Mouse (Mus musculus): ENCODE measurements at regions not wholly inside any gene's neighbourhood (a gene's known extent, or its start where the extent isn't known, plus 50 kb on each side); places are given as distances from the start of the nearest gene placed in this dataset.

DNA sequence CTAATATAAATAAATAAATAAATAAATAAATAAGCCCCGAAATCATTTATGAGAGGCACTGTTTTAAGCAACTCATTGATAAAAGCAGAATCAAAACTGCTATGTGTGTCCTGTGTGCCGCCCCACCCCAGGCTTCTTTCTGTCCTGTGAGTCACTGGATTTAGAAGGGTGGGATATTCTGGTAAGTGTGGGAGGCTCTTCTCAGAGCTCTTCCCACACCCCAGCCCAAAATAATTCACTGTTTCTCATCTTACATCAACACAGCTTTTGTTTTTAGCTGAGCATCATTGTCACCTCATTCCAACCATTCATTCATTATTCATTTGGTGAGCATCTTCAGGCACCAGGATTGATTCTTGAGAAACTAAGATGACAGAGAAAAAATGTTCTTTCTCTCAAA, 118.4 kb downstream of the Barx2 start:
- no peak for DNase-seq (ENCODE audit: low spot score)

DNA sequence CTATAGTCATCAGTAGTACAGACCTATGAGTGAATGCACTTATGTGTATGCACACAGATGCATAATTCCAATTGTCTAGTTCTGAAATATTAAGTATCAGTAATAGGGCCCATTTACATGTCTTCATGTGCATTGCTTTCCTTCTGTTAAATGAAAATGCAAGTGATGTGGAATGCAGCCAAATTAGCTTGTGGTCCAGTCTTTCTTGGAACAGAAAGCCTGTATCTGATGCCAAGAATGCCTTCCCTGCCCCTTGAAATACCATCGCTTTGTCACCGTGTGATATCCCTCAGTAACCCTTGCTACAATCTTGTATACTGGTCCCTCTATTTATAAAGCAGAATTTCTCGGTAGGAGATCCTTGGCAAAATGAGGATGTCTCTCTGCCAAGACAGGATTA, 137.3 kb downstream of the Barx2 start:
- no peak for DNase-seq (ENCODE audit: low spot score)

DNA sequence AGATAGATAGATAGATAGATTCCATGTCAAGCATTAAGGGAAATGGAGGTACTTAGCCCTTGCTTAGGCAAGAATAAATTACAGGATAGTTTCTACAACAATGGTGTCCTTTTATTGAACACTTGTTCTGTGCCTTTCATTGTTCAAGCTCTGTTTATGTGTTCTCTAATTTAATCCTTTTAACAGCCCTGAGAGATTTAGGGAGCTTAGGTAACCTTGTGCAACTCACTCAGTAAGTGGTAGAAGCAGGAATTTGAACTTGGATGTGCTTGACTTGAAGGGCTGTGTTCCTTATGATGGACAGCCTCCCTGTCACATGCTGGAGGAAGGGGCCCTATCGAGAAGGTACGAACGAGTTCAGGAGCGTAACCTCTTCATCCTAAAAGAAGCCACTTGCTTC, 147.9 kb downstream of the Barx2 start:
- no peak for DNase-seq (ENCODE audit: low spot score)

DNA sequence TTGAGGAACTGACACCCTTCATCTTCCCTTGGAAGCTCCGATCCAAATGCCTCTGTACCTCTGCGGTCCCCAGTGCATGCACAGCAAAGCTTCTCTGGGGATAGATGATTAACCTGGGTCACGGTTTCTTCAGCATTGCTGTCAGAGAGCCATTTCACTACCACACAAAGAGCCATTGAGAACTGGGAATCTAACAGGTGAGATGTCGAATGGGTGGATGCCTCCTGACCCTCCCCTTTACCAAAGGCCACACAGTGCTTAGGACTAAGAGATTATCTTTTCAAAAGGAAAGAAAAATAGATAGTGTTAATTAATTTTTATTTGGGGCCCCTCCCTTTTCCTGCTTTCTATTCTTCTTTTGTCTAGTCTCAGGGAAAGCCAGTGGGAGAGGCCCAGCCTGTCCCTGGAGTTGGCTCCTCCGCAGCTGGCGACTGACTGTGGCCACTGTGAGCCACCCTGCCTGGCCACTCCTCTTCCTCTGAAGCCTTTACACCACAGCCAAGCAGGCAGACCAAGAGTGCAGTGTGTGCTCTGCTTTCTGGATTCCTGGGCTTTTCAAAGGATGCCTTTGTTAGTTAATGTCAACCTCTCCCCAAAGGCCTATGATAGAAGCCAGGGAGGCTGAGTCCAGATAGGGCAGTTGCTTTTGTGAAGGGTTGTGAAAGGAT, 155.2 kb downstream of the Barx2 start:
- DNase-seq (ENCODE audit: low spot score): no peak

DNA sequence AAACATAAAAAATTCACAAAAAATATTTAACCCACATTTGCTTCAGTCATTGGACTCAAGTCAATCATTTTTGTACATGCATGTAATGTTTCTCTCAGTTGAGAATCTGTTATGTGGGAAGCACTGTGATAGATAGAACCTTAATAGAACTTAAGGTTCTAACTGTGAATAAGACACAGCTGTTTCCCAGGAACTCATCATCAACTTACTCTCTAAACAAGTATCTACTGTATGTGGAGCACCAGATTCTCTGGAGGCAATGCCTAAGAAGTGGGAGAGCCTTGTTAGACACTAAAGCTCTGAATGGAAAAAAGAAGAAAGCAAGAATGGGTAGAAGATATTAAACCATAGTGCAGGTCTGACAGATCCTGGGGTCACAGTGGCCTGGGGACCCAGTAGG, 182.8 kb downstream of the Barx2 start:
- DNase-seq (ENCODE audit: low spot score): no peak

DNA sequence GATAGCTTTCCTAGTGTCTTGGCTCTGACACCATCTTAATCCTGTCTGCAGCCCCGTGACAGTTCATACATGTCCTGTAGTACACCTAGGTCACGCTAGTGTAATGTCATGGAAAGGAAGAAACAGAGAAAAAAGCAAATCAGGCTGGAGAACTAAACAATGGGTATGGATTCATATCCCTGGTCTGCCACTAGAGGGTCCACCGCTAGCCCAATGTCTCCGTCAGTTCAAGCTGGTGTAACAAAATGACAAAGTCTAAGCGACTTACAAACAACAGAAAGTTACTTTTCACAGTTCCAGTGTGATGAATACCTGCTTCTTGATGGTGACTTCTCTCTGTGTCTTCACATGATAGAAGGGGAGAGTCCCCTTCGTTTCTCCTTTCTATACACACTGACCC, 194.0 kb downstream of the Barx2 start:
- DNase-seq (ENCODE audit: low spot score): no peak

DNA sequence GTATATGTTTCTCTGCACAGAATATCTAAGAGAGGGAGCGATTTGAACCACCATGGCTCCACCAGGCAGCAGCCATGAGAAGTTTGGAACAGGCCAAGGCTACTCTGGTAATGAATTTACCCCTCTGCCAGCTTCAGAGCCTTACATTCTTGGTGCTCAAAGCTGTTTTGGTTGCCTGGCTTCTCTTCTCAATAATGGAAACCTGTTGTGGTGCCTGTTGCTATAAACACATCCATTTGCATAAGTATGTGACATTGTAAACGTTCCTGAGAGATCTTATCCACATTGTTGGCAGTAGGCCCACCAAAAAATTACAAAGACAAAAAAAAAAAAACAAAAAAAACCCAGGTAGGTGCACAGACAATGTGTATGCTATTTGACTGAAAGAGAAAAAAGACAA, 203.2 kb downstream of the Barx2 start:
- no peak for DNase-seq (ENCODE audit: low spot score)

DNA sequence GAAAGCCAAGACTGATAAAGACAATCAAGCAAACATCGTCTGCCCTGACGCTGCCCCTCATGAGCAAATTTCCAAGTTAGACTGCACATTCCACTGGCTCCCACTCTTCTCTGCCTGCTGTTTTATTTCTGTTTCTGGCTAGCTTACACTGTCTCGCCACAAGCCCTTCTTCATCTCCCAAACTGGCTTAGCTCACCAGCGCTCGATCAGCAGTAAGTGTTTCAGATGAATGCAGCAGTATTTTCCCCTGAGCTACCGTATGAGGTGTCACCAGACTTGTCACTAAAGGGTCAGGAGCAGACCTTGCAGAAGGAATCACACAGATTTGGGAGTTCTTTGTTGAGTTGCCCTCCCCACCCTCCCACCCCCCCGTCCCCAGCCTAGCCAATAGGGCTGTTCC, 206.6 kb downstream of the Barx2 start:
- DNase-seq (ENCODE audit: low spot score): no peak

DNA sequence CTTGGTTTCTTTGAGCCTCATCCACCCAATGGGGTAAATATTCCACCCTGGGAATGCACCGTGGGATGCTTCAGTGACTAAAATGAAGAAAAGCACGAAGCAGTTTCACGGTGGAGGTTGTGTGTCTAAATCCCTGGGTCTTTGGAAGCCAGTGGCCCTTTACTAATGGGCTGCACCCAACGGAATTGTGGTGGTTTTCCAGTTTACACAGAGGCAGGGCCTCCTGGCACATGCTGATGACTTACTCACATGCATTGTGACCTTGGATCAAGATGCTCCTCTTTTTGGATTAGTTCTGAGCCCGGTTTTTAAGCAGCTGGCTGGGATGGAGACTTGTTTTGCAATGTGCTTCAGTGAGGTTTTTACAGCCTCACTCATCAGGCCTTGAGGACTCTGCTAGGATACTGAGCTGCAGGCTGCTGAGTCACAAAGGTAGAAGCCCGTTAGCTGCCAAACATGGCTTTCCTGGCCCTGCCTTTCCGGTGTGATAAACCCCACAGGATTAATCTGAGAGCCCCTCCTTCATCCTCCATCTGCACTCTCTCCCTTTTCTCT, 222.3 kb downstream of the Barx2 start:
- DNase-seq (ENCODE audit: low spot score): no peak

DNA sequence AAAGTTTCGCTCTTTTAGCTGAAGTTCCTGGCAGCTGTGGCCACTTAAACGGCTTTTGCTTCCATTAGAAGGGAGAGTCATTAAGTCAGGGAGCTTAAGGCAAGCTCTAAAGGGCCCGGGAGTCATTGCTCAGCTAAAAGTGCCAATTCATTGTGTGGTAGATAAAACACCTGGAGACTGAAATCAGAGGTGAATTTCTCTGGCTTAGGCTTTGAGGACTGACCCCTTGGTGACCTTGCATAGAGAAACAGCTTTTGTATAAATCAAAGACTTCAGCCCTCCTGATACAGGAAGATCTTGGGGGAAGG, 224.1 kb upstream of the Tmem45b start:
- no peak for DNase-seq (ENCODE audit: low spot score)

DNA sequence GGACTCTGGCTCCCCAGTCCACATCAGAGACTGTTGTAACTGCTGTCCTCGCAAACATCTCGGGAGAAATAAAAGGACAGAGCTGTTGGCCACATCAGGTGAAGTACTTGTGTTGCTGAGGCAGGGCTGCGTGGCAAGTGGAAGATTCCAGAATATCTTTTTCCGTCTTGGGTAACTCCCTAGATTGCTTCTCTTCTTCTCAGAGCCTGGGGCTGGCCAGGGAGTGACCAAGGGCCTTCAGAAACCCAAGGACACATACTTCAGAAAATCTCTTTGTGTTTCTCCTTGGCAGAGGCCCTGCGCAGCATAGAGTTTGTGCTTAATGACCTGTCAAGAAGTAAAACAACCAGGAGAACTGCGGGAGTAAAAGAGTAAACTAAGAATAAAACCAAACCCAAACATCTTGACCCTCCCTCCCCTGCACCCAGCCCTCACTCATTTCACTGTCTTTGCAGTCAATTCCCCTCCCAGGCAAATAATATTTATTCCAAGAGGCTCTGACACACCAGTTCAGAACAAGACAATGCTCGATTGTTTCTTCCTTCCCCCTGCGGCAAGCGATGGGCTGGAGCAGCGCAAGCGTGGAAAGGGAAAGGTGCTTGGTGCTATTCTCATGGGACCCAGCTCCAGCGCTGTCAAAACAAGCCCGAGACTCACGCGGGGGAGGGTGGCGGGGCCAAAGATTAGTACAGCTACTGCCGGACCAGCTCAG, 223.6 kb upstream of the Tmem45b start:
- DNase-seq (ENCODE audit: low spot score): peak; percentile 49

DNA sequence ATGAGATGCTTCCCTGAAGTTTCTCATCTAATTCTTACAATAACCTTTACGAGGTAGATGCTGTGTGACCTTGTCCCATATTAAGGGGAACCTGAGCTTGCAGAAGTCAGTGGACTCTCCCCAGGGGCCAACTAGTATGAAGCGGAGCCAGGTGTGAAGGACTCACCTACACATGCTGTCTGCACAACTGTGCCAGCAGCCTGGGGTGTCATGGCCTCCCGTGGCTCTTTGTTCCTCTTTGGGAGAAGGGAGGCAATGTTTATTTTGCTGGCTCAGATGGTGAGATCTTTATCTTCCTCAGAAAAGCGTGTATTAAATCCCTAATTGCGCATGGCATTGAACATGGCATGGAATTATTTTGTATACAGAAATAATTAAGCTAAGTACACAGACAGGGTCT, 222.2 kb upstream of the Tmem45b start:
- no peak for DNase-seq (ENCODE audit: low spot score)

DNA sequence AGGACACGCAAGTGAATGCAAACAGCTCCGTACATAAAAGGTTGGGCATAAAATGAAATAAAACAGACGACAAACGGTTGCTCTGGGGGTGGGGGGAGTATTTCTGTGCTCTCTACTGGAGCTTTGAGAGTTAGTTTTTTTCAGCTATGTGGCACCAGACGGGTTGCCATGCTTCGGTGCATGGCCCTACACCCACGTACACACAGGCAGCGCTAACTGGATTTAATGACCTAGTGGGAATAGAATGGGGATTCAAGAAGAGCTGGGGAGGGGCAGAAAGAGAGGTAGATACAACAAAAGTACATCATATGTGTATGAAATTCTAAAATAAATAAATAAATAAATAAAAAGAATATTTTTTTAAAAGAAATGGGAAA, 220.5 kb upstream of the Tmem45b start:
- no peak for DNase-seq (ENCODE audit: low spot score)

DNA sequence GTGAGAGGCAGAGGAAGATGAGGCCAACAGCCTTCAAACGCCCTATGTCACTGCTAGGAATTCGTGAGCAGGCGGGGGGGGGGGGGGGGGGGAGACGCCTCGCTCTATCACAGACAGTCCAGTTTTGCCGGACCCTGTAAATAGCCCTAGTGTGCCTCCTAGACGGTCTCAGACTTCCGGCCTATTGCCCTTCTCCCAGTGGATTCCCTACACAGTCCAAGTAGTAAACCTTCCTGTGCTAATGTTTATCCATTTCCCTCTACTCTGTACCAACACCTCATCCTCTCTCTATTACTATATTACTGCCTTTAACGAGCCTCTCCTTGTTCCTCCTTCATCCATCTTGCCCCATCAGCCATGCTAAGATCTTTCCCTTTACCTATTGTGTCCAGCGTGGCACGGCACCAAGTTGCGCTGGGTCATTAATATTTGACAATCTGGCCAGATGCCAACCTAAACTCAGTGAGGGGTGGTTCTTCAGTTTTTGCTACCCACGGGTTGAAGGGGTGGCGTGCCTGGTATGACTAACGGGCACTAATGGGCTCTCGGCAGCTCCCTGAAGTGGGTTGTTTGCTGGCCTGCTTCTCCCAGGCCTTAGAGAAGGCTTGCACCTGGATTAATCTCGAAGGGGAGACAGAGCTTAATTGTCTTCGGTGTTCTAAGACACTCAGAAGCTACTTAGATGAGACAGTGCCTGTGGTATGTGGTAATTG, 220.0 kb upstream of the Tmem45b start:
- peak; percentile 36 for DNase-seq (ENCODE audit: low spot score)

DNA sequence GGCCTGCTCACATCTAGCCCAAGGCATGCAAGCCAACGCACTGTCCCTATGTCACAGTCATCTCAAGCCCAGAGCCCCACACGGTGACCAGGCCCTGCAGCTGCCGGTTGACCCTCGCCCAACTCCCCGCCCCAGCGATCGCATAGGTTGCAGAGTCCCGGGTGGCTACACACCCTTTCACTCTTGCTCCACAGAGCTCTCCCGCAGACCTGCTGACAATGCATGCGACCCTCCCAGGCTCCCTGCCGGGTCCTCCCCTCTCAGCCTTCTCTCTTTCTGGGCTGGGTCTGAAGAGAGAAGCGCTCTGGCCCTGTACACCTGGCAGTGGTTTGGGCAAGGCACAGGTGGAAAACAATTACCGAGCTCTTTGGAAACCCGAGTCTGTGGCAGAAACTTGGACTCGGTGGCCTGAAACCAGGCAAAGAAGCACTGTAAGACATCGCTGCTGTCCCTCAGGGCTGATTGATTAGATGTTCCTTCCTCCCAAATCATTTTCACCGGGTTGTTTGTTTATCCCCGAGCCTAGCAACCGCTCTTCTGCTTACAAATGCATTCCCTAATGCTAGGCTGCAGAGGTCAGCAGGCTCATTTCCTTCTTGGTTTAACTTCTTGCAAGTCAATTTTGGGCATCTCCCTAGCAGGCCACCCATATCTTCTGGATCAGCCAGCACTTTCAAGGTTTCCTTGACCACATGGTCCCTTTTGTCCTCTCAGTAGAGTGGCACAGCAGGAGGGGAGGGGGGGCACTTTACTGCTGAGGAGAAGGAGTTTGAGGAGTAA, 219.2 kb upstream of the Tmem45b start:
- DNase-seq (ENCODE audit: low spot score): peak; percentile 22

DNA sequence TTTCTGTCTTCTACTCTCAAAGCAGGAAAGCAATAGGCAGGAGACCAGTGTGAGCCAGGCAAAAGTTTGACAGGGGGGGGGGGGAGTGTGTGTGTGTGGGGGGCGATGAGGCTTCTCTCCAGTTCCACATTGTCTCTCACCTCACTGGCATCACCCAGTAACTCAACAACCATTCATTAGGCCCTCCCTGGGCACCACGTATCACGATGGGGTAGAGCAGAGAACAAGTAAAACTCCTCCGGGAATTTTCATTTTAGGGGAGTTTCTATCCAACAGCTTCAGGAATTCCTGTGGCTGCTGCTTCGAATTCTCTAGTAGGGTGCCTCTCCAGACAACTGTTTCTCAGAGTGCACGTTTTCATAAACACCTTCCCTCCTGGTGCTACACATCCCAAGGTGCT, 218.6 kb upstream of the Tmem45b start:
- no peak for DNase-seq (ENCODE audit: low spot score)

DNA sequence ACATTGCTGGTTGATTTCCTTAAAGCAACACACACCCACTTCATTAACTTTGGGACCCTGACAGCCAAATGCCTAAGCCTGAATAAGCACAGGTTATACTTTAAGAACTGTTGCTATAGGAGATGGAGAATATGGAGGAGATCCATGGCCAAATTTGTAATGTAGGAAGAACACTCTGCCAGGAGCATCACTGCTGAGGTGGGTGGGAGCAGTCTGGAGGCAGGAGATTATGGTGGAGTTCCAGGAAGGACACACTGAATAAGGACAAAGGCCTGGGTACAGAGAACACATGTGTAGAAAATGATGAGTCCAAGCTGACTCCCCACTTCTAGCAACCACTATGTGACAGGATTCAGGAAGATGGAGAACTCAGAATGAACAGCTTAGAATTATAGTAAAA, 212.9 kb upstream of the Tmem45b start:
- no peak for DNase-seq (ENCODE audit: low spot score)

DNA sequence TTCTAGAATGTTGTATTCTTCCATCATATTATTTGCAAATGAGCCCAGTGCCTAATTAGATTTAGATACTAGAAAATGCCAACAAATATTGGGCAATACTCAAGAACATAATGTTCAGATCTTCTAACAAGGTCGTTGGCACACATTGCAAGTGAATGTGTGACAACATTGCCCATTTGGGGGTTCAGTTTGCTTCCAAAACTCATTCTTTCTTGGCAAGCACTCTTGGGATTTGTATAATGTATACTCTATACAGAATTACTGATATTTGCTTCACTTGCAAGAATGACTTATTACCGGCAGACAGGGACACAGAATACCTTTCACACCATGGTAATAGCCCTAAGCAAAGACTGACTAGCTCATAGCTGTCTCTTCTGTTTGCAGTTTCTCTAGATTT, 194.8 kb upstream of the Tmem45b start:
- DNase-seq (ENCODE audit: low spot score): no peak

DNA sequence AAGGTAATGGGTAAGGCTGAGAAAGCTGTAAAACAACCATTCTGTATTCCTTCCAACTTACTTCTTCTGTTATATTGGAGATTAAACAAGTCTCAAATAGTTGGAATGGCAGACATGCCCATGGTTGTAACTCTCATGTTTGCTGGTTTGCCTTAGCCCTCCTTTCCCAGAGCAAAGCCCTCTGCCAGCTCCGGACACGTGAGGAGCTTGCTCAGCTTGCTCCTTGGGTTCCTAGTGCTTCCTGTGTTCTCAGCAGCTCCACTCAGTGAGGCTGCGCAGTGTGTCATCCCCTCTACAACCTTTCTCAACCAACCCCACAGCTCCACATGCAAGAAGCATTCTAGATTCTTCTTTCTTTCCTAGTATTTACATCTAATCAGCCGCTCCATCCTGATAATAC, 193.3 kb upstream of the Tmem45b start:
- no peak for DNase-seq (ENCODE audit: low spot score)

DNA sequence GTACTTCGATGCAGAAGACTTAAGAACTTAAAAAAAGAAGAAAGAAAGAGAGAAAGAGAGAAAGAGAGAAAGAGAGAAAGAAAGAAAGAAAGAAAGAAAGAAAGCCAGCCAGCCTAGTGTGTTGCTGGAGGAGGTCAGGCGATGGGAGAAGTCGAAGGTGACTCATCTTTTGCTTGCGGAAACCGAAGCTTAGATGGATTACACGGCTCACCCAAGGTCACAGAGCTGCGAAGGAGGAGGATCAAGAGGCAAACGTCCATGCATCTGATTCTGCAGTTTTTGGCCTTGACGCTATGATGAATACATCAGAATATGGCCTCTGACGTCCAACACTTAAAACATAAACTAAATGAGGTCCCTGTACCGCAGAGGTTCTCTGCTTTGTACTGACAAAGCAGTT, 192.4 kb upstream of the Tmem45b start:
- no peak for DNase-seq (ENCODE audit: low spot score)

DNA sequence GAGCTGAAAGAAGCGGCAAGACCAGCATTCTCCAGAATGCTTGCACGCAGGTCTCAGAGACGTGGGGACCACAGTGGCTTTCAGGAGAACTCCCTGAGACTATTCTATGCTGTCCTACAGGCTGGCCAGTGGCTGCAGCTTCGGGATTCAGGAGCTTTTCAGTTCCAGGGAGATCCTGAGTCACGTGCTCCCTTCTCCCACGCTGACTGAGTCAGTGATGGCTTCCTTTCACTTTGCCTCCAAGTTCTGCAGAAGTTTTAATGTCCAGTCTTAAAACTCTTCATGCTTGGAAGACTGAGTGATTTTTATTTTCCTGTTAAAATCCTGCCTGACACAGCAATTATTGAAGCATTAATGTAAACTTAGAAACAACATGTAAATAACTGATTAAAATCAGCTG, 190.5 kb upstream of the Tmem45b start:
- DNase-seq (ENCODE audit: low spot score): no peak

DNA sequence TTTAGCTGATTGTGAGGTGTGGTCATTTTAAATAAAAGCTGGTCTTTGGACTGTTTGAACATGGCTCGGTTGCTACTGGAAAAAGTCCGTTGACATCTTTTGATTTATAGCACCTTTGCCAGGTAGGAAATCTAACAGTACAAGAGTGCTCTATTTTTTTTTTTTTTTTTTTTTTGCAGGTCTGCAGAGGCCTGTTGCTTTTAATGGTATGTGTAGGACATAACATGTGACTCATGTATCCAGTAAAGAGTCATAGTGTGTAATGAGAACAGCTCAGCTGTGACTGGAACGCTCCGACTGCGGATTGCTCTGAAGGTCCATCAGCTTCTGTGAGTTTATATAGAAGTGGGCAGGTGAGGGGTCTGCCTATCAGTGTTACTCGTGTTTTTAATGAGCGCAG, 190.0 kb upstream of the Tmem45b start:
- DNase-seq (ENCODE audit: low spot score): no peak

DNA sequence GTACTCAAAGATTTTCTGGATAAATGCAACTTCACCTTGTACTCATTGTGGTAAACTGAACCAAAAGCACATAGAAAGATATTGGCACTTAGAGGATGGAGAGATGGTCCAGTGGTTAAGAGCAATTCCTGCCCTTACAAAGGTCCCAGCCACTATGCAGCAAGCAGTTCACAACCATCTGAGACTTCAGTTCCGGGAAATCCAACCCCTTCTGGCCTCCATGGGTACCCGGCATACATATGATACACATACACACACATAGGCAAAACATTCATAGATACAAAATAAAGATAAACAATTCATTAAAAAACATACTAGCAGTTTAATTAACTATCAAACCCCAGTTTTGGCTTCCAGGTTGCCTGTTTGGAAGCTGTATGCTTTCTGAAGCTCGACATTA, 189.5 kb upstream of the Tmem45b start:
- DNase-seq (ENCODE audit: low spot score): no peak

Measured in retina, embryonic 14.5 days (tissue).